11 mouse cellular contexts compared by ENCODE assay signal in the genomic region with DNA sequence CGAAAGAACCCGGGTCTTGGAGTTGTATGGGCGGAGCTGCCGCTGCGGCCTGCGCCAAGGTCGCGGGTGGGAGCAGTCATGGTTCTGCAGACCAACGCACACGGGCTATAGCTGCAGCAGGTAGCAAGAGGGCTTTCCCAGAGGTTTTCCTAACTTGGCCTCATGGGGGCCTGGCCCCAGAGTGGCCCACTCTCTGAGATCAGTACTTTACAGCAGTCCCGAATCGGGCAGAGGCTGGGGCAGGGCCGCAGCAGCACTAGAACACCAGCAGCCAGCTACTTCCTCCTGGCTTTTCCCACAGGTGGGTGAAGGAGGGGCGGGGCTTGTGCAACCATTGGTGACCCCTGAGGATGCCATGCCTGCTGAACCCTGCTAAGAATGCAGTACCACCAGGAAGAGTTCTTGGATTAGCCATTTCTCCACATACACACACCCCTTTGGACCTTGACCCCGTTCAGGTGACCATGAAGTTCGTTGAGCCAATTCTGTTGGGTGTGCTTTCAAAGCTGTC. TPM values are rescaled to one million over a fixed set of nuclear protein-coding genes. Genes with fewer than 3 reads are reported as not detected.
DNase-seq lines count a peak whose midpoint lies in the region; ATAC-seq and TF ChIP-seq lines count a peak whose summit lies in the region.
"Had no signal": no experiment of that assay in that cellular context is flagged by ENCODE, and none has a peak within 500 bp of the region (broad histone marks: within the 10 kb centered on the region; RNA-seq: fewer than 3 reads in every experiment).

No protein-coding gene starts in this region.

- peak overlapping the region; percentile 28 for H3K4me2 ChIP-seq in liver, embryonic 13.5 days
- H3K4me2 ChIP-seq in forebrain, embryonic 12.5 days: no peak overlapping the region

- 33% methylated on average over 16 of the region's 16 CpGs for WGBS in liver, embryonic 13.5 days (ENCODE audit: insufficient replicate concordance)
- whole genome bisulfite sequencing in forebrain, embryonic 12.5 days: 34% methylated on average over 16 of the region's 16 CpGs

- peak; percentile 43 for DNase-seq in cerebellum, adult 9-10 months
- DNase-seq in ES-E14 (ENCODE audit: low read depth, low spot score): no peak
- peak; percentile 95 to 97 for DNase-seq in kidney, adult 8-10 months
- DNase-seq in liver, embryonic 13.5 days: no peak
- no peak for DNase-seq in neural tube, embryonic 10.5 days (ENCODE audit: extremely low spot score, low spot score)
- no peak for DNase-seq in gastrocnemius, postnatal 14 days

- no peaks in the 10 kb centered on the region for H3K9me3 ChIP-seq in ES-E14 (ENCODE audit: control insufficient read depth, insufficient read depth, low read depth, low read length)
- H3K9me3 ChIP-seq in liver, embryonic 13.5 days (replicated peaks): no peaks in the 10 kb centered on the region
- H3K9me3 ChIP-seq in forebrain, embryonic 12.5 days: no peaks in the 10 kb centered on the region

- intact Hi-C loops in gastrocnemius, postnatal 14 days (cut with DNase I; ENCODE audit: low total_unique reads): no loop called here

- H3K27me3 ChIP-seq in liver, embryonic 13.5 days: peaks cover 88% of the 10 kb centered on the region
- peaks cover 74% of the 10 kb centered on the region for H3K27me3 ChIP-seq in forebrain, embryonic 12.5 days
- H3K27me3 ChIP-seq: Patski had no signal

- no peak overlapping the region for H3K27ac ChIP-seq in ES-E14 (ENCODE audit: insufficient read depth, low read depth, low read length, poor library complexity, severe bottlenecking)
- no peak overlapping the region for H3K27ac ChIP-seq in liver, embryonic 13.5 days
- no peak overlapping the region for H3K27ac ChIP-seq in forebrain, embryonic 12.5 days

- H3K4me1 ChIP-seq in ES-E14 (ENCODE audit: control insufficient read depth in 2 of 2, insufficient read depth in 2 of 2, low read length in 2 of 2, poor library complexity in 1 of 2): peaks cover 4 to 27% of the 10 kb centered on the region in 2 experiments; a peak in 2 of 4 replicates
- peaks cover 44% of the 10 kb centered on the region for H3K4me1 ChIP-seq in liver, embryonic 13.5 days (replicated peaks)
- H3K4me1 ChIP-seq in forebrain, embryonic 12.5 days: peaks cover 46% of the 10 kb centered on the region

- in situ Hi-C loops in ES-E14 (cut with MboI; ENCODE audit: low sequenced_read_pairs in 2 of 2, unreplicated experiment in 2 of 2): no loop called here

- peak overlapping the region; percentile 9 to 47 for H3K4me3 ChIP-seq in ES-E14 (ENCODE audit: insufficient read depth in 1 of 2, low read depth in 1 of 2, low read length in 2 of 2, poor library complexity in 1 of 2, severe bottlenecking in 1 of 2)
- H3K4me3 ChIP-seq in liver, embryonic 13.5 days (replicated peaks): no peak overlapping the region
- H3K4me3 ChIP-seq in forebrain, embryonic 12.5 days (replicated peaks): no peak overlapping the region

- H3K36me3 ChIP-seq in ES-E14 (ENCODE audit: control insufficient read depth, insufficient read depth, low read length, poor library complexity, severe bottlenecking): no peaks in the 10 kb centered on the region
- no peaks in the 10 kb centered on the region for H3K36me3 ChIP-seq in liver, embryonic 13.5 days
- no peaks in the 10 kb centered on the region for H3K36me3 ChIP-seq in forebrain, embryonic 12.5 days (replicated peaks)

- no peak for ATAC-seq in cerebellum, adult (ENCODE audit: insufficient number of reproducible peaks, low FRiP score, low TSS enrichment)
- ATAC-seq in liver, embryonic 13.5 days (ENCODE audit: low read depth): no peak
- no peak for ATAC-seq in forebrain, embryonic 12.5 days (ENCODE audit: low FRiP score)
- ATAC-seq: forebrain, embryonic 14.5 days; midbrain, embryonic 16.5 days; Patski had no signal

- peak overlapping the region; percentile 1; the same call in 1 of the 2 replicates for H3K9ac ChIP-seq in ES-E14 (ENCODE audit: insufficient read depth, low read depth, low read length, poor library complexity, severe bottlenecking)
- no peak overlapping the region for H3K9ac ChIP-seq in liver, embryonic 13.5 days
- no peak overlapping the region for H3K9ac ChIP-seq in forebrain, embryonic 12.5 days

TF ChIP-seq in ES-E14, 5 proteins besides CTCF, POLR2A, EP300 and RAD21:
- TF ChIP-seq ZC3H11A (IDR thresholded peaks at IDR 0.05; ENCODE audit: borderline replicate concordance, low read depth, low read length) (no peak), HCFC1 (IDR thresholded peaks at IDR 0.05; ENCODE audit: borderline replicate concordance, insufficient read depth, low read length) (no peak), ZNF384 (IDR thresholded peaks at IDR 0.05; ENCODE audit: low read depth, low read length) (no peak), CHD2 (IDR thresholded peaks at IDR 0.05; ENCODE audit: low read depth, low read length) (no peak), MAFK (IDR thresholded peaks at IDR 0.05; ENCODE audit: insufficient read depth, low read depth, low read length) (no peak)

RNA-seq across cellular contexts. Expression of a gene that starts 4.4 kb away (rescaled TPM):
- total RNA-seq in ES-E14 (2012; rRNA removed): 3.4 and 4.4 TPM in 2 replicates
- polyA plus RNA-seq in liver, embryonic 13.5 days (2015; fragmentation: Nextera tagmentation; extraction: Ambion mirVana): 0.95 and 1.3 TPM in 2 replicates
- 1 to 10 TPM; 1.7 to 2.5 TPM for total RNA-seq in gastrocnemius, postnatal 14 days (2021)
- 7.2 and 7.4 TPM in 2 replicates for polyA plus RNA-seq in forebrain, embryonic 12.5 days (2016; fragmentation: Nextera tagmentation; extraction: Ambion mirVana)

RNA-seq across cellular contexts. Expression of a gene that starts 8.3 kb away (rescaled TPM):
- total RNA-seq in ES-E14 (2012; rRNA removed): 5.0 and 5.8 TPM in 2 replicates
- polyA plus RNA-seq in liver, embryonic 13.5 days (2015; fragmentation: Nextera tagmentation; extraction: Ambion mirVana): 6.2 and 6.5 TPM in 2 replicates
- 1 to 10 TPM; 3.8 to 5.2 TPM for total RNA-seq in gastrocnemius, postnatal 14 days (2021)
- 13.1 and 16.9 TPM in 2 replicates for polyA plus RNA-seq in forebrain, embryonic 12.5 days (2016; fragmentation: Nextera tagmentation; extraction: Ambion mirVana)

RNA-seq across cellular contexts. Expression of a gene that starts 8.3 kb away (rescaled TPM):
- 22.0 and 22.2 TPM in 2 replicates for total RNA-seq in ES-E14 (2012; rRNA removed)
- 12.0 and 16.8 TPM in 2 replicates for polyA plus RNA-seq in liver, embryonic 13.5 days (2015; fragmentation: Nextera tagmentation; extraction: Ambion mirVana)
- total RNA-seq in gastrocnemius, postnatal 14 days (2021): 1 to 10 TPM; 5.4 to 6.1 TPM
- polyA plus RNA-seq in forebrain, embryonic 12.5 days (2016; fragmentation: Nextera tagmentation; extraction: Ambion mirVana): 16.8 and 19.3 TPM in 2 replicates

RNA-seq across cellular contexts. Expression of a gene that starts 26.3 kb away (rescaled TPM):
- 60.1 and 62.4 TPM in 2 replicates for total RNA-seq in ES-E14 (2012; rRNA removed)
- 41.7 and 43.6 TPM in 2 replicates for polyA plus RNA-seq in liver, embryonic 13.5 days (2015; fragmentation: Nextera tagmentation; extraction: Ambion mirVana)
- 10 to 100 TPM; 70.0 to 74.8 TPM for total RNA-seq in gastrocnemius, postnatal 14 days (2021)
- 47.8 and 49.7 TPM in 2 replicates for polyA plus RNA-seq in forebrain, embryonic 12.5 days (2016; fragmentation: Nextera tagmentation; extraction: Ambion mirVana)

RNA-seq across cellular contexts. Expression of a gene that starts 29.3 kb away (rescaled TPM):
- 55.0 and 83.4 TPM in 2 replicates for total RNA-seq in ES-E14 (2012; rRNA removed)
- 66.5 and 78.5 TPM in 2 replicates for polyA plus RNA-seq in liver, embryonic 13.5 days (2015; fragmentation: Nextera tagmentation; extraction: Ambion mirVana)
- 10 to 100 TPM; 10.7 to 12.5 TPM for total RNA-seq in gastrocnemius, postnatal 14 days (2021)
- polyA plus RNA-seq in forebrain, embryonic 12.5 days (2016; fragmentation: Nextera tagmentation; extraction: Ambion mirVana): 145 and 147 TPM in 2 replicates

Comparison
In these comparisons a context has a peak if more than half of its experiments do, and no peak if none do; other contexts are left out.
1. DNase-seq: peak in cerebellum, adult 9-10 months (single experiment) and kidney, adult 8-10 months (2 of 2); none in ES-E14 (single experiment), liver, embryonic 13.5 days (single experiment), neural tube, embryonic 10.5 days (single experiment) and gastrocnemius, postnatal 14 days (single experiment).
2. H3K4me3 ChIP-seq: peak in ES-E14 (2 of 2); none in liver, embryonic 13.5 days (single experiment) and forebrain, embryonic 12.5 days (single experiment).